Mouse (Mus musculus) intestine, embryonic 15.5 days (tissue): Measurements from ENCODE around the gene Sem1. TPM values are rescaled to one million over a fixed set of nuclear protein-coding genes. Genes with fewer than 3 reads are reported as not detected.
"Not testable (repeated sequence)": the region's sequence is repeated elsewhere in the genome, so short reads cannot be mapped to it uniquely, and the experiment has no call there.

Source experiments
- ATAC-seq: fragments of 200-750 bp; cut with Nextera tagmentation; 2 replicates; pipeline ENCODE4 v1.8.0; 2017; ENCODE audit warnings: moderate TSS enrichment, moderate library complexity
- H3K27ac ChIP-seq: fragments of 300-500 bp; sonication (generic); 2 replicates; pipeline ENCODE4 v1.5.1; 2015; ENCODE audit warnings: mild to moderate bottlenecking, inconsistent platforms
- H3K27me3 ChIP-seq: fragments of 300-500 bp; sonication (generic); replicated peaks from 2 replicates; pipeline ENCODE4 v1.6.1; 2015; ENCODE audit warnings: inconsistent platforms
- H3K36me3 ChIP-seq: fragments of 300-500 bp; sonication (generic); 2 replicates; pipeline ENCODE4 v1.6.1; 2015; ENCODE audit warnings: inconsistent platforms
- H3K4me1 ChIP-seq: fragments of 300-500 bp; sonication (generic); replicated peaks from 2 replicates; pipeline ENCODE4 v1.6.1; 2015; ENCODE audit warnings: inconsistent platforms
- H3K4me2 ChIP-seq: fragments of 300-500 bp; sonication (generic); replicated peaks from 2 replicates; pipeline ENCODE4 v1.6.1; 2015; ENCODE audit warnings: mild to moderate bottlenecking, inconsistent platforms
- H3K4me3 ChIP-seq: fragments of 300-500 bp; sonication (generic); replicated peaks from 2 replicates; pipeline ENCODE4 v1.5.1; 2015; ENCODE audit warnings: inconsistent platforms
- H3K9ac ChIP-seq: fragments of 300-500 bp; sonication (generic); 2 replicates; pipeline ENCODE4 v1.6.1; 2015; ENCODE audit warnings: inconsistent platforms
- H3K9me3 ChIP-seq: fragments of 300-500 bp; sonication (generic); 2 replicates; pipeline ENCODE4 v1.6.1; 2016; ENCODE audit warnings: inconsistent platforms
- WGBS: fragments of 180-500 bp; shearing (Covaris S2); methylation state at CpG from one replicate; pipeline ENCODE4 v1.1.7; 2015; 5-methylcytosine and 5-hydroxymethylcytosine counted together
- polyA plus RNA-seq: library from polyadenylated mRNA; unstranded; fragments of >200 nt; fragmentation: Nextera tagmentation; extraction: Ambion mirVana; gene quantifications from 2 replicates; pipeline ENCODE4 v1.2.1, GENCODE M21; 2015

The Sem1 gene
- polyA plus RNA-seq, 1 experiment from 2014 or later = 235 TPM

DNA sequence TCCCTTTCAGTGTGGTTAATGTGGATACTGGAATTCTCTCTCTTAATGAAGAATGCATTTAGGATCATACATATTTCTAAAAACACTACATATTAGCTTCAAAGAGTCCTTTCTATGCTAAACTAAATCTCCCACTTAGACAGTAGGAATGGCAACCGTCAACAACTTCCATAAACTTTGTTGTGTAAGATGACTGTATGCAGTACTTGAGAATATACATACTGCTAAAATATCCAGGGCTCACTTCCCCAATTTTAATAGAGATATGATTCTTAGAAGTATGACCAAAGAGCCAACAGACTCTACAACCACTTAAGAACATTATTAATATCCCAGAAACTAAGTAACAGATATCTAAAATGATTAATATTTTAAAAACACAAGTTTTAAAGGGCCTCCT lies 20.8 kb downstream of the Sem1 start:
- Histone ChIP-seq H3K9ac (no peak overlapping the region), H3K9me3 (no peaks in the 10 kb centered on the region), H3K4me3 (no peak overlapping the region), H3K36me3 (0 out of 2 replicates have a peak, but pooled peaks cover 8% of the 10 kb centered on the region), H3K27me3 (no peaks in the 10 kb centered on the region), H3K4me2 (no peak overlapping the region), H3K27ac (no peak overlapping the region), H3K4me1 (no peaks in the 10 kb centered on the region)
- ATAC-seq = no peak
- WGBS = 91% methylated on average over 1 of the region's 1 CpGs

DNA sequence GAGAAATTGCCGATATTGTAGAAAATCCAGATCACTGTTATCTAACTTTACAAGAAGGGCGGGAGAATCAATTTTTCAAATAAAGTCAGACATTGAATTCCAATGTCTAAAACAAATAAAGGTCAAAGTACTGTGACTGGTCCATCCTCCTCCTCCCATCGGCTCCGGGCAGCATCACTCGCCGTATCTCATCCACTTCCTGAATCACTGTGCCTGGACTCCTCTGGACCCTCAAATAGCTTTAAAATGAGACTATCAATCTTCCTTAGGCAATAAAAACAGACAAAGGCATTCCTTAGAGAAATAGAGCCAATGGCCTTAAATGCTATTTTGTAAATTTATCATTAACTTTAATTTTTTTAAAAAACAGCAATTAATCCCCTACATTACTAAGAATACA lies 26.5 kb downstream of the Sem1 start:
- Histone ChIP-seq H3K4me2 (no peak overlapping the region), H3K36me3 (0 out of 2 replicates have a peak, but pooled peaks cover 8% of the 10 kb centered on the region), H3K4me1 (no peaks in the 10 kb centered on the region), H3K4me3 (no peak overlapping the region), H3K9ac (no peak overlapping the region), H3K27ac (no peak overlapping the region), H3K9me3 (no peaks in the 10 kb centered on the region), H3K27me3 (no peaks in the 10 kb centered on the region)
- no peak for ATAC-seq
- 62% methylated on average over 6 of the region's 6 CpGs for WGBS

DNA sequence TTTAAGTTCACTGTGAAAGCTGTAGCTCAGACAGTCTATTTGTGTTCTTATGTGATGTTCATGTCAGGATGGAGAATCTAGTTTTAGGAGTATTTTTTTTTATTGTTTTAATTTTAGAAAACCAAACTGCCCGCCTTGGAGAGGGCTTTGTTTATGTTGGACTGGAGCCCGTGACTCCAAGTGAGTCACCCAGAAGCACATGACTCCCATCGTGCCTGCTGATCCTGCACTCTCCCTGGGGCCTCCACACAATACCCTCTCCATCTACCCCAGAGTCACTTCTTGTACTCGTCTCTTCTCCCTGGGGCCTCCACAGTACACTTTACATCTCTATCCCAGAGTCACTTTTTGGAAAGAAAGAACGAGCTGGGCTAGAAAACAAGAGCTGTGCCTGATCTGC lies 30.5 kb downstream of the Sem1 start:
- no peaks in the 10 kb centered on the region for H3K27me3 ChIP-seq
- H3K4me1 ChIP-seq = no peaks in the 10 kb centered on the region
- no peaks in the 10 kb centered on the region for H3K36me3 ChIP-seq
- H3K27ac ChIP-seq = no peak overlapping the region
- no peak for ATAC-seq
- H3K9ac ChIP-seq = no peak overlapping the region
- H3K9me3 ChIP-seq = no peaks in the 10 kb centered on the region
- 56% methylated on average over 5 of the region's 5 CpGs for WGBS
- no peak overlapping the region for H3K4me2 ChIP-seq
- H3K4me3 ChIP-seq = no peak overlapping the region

GRCm38 (mm10) chr6:6544255-6544645 lies 34.2 kb downstream of the Sem1 start:
- Histone ChIP-seq H3K27me3 (no peaks in the 10 kb centered on the region), H3K4me2 (no peak overlapping the region), H3K36me3 (no peaks in the 10 kb centered on the region), H3K4me3 (no peak overlapping the region), H3K4me1 (no peaks in the 10 kb centered on the region), H3K9me3 (no peaks in the 10 kb centered on the region), H3K9ac (no peak overlapping the region), H3K27ac (no peak overlapping the region)
- 70% methylated on average over 4 of the region's 4 CpGs for WGBS
- ATAC-seq = no peak

DNA sequence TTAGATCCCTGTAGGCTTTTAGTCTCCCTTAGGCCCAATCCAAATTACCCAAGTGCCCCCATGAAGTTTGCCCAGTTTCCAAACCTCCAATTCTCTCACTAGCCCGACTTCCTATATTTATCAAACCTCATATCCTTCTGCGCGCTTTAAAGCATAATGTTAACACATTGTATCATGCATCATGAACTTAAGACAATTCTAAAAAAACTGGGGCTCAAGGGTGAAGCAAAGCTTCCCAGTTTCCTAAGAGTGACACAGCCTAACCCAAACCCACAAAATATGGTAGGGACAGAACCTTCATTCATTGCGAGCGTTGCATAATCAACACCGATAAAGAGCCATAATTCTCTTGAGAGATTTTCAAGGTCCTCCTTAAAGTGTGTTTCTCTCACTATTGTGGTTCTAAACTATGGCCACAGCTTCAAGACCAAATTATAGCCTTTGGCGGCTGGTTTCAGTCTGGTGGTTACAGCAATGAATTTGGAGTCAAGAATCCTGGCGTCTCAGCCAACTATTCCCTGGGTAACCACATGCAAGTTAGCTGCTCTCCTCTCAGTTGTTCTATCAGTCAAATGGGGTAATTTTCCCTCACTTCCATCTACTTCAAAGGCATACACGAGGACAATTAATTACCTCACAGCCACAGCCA lies 34.7 kb downstream of the Sem1 start:
- ATAC-seq = no peak

GRCm38 (mm10) chr6:6542133-6542532 lies 36.3 kb downstream of the Sem1 start:
- no peaks in the 10 kb centered on the region for H3K27me3 ChIP-seq
- no peak for ATAC-seq
- H3K4me2 ChIP-seq = no peak overlapping the region
- H3K9ac ChIP-seq = no peak overlapping the region
- H3K9me3 ChIP-seq = no peaks in the 10 kb centered on the region
- no peaks in the 10 kb centered on the region for H3K36me3 ChIP-seq
- no peak overlapping the region for H3K27ac ChIP-seq
- H3K4me1 ChIP-seq = no peaks in the 10 kb centered on the region
- H3K4me3 ChIP-seq = no peak overlapping the region

More for the DNA sequence above, 34.7 kb downstream of the Sem1 start:
- H3K4me2 ChIP-seq = no peak overlapping the region
- no peak overlapping the region for H3K4me3 ChIP-seq
- H3K4me1 ChIP-seq = no peaks in the 10 kb centered on the region
- H3K9ac ChIP-seq = no peak overlapping the region
- no peaks in the 10 kb centered on the region for H3K36me3 ChIP-seq
- 90% methylated on average over 9 of the region's 9 CpGs for WGBS
- H3K27me3 ChIP-seq = no peaks in the 10 kb centered on the region
- H3K9me3 ChIP-seq = no peaks in the 10 kb centered on the region
- no peak overlapping the region for H3K27ac ChIP-seq

- Histone ChIP-seq H3K4me1 (no peaks in the 10 kb centered on the region), H3K27me3 (no peaks in the 10 kb centered on the region), H3K4me3 (no peak overlapping the region), H3K9ac (no peak overlapping the region), H3K4me2 (no peak overlapping the region), H3K36me3 (no peaks in the 10 kb centered on the region), H3K9me3 (no peaks in the 10 kb centered on the region), H3K27ac (no peak overlapping the region)
- no peak for ATAC-seq
- WGBS = 75% methylated on average over 5 of the region's 5 CpGs
Measured at GRCm38 (mm10) chr6:6536781-6537466, 41.5 kb downstream of the Sem1 start.

- H3K4me3 ChIP-seq, H3K9ac ChIP-seq, H3K36me3 ChIP-seq, H3K9me3 ChIP-seq, H3K27me3 ChIP-seq, ATAC-seq, H3K4me1 ChIP-seq, H3K4me2 ChIP-seq, H3K27ac ChIP-seq: not testable (repeated sequence)
- 92% methylated on average over 5 of the region's 5 CpGs for WGBS
Measured at GRCm38 (mm10) chr6:6536359-6536758, 42.1 kb downstream of the Sem1 start.
